27 mouse cellular contexts compared by ENCODE assay signal in genomic region chr6:97816806-97817205, GRCm38 (mm10). TPM values are rescaled to one million over a fixed set of nuclear protein-coding genes. Genes with fewer than 3 reads are reported as not detected.
A peak's percentile ranks its signal among the peaks of the same experiment; 100 is the strongest.
DNase-seq lines count a peak whose midpoint lies in the region; ATAC-seq and TF ChIP-seq lines count a peak whose summit lies in the region.
"Had no signal": no experiment of that assay in that cellular context is flagged by ENCODE, and none has a peak within 500 bp of the region (broad histone marks: within the 10 kb centered on the region; RNA-seq: fewer than 3 reads in every experiment).

No protein-coding gene starts in this region.

- TF ChIP-seq CTCF in heart, adult 2 months (IDR thresholded peaks at IDR 0.05): no peak

- no peak for TF ChIP-seq EP300 in heart, adult 2 months (IDR thresholded peaks at IDR 0.05; ENCODE audit: insufficient read depth, low read depth, low read length)

- H3K9me3 ChIP-seq in liver, embryonic 11.5 days (ENCODE audit: control insufficient read depth, low read length): no peaks in the 10 kb centered on the region
- H3K9me3 ChIP-seq: embryonic facial prominence, embryonic 10.5 days; embryonic facial prominence, embryonic 15.5 days; forebrain, embryonic 12.5 days; heart, embryonic 13.5 days; hindbrain, embryonic 10.5 days; hindbrain, embryonic 15.5 days; lung, embryonic 15.5 days; megakaryocyte, embryonic 14.5 days; midbrain, embryonic 13.5 days; neural tube, embryonic 13.5 days had no signal

- peaks cover 11% of the 10 kb centered on the region for H3K36me3 ChIP-seq in heart, adult 2 months (ENCODE audit: control insufficient read depth, insufficient read depth, low read length)
- no peaks in the 10 kb centered on the region for H3K36me3 ChIP-seq in liver, embryonic 11.5 days (ENCODE audit: control insufficient read depth, insufficient read depth, low read length)
- H3K36me3 ChIP-seq: embryonic facial prominence, embryonic 10.5 days; embryonic facial prominence, embryonic 15.5 days; forebrain, embryonic 12.5 days; G1E; heart, embryonic 13.5 days; hindbrain, embryonic 10.5 days; hindbrain, embryonic 15.5 days; lung, embryonic 15.5 days; midbrain, embryonic 13.5 days; neural tube, embryonic 13.5 days had no signal

- no peak overlapping the region for H3K9ac ChIP-seq in heart, adult 2 months (ENCODE audit: low read depth, low read length)
- H3K9ac ChIP-seq in liver, embryonic 11.5 days (ENCODE audit: low read depth, low read length): no peak overlapping the region
- H3K9ac ChIP-seq: embryonic facial prominence, embryonic 15.5 days; forebrain, embryonic 12.5 days; heart, embryonic 13.5 days; hindbrain, embryonic 15.5 days; lung, embryonic 15.5 days; midbrain, embryonic 13.5 days; neural tube, embryonic 13.5 days had no signal

- H3K79me2 ChIP-seq in heart, adult 2 months (replicated peaks; ENCODE audit: control insufficient read depth, insufficient read depth, low read length): no peaks in the 10 kb centered on the region

- H3K4me2 ChIP-seq in liver, embryonic 11.5 days: no peak overlapping the region
- H3K4me2 ChIP-seq: embryonic facial prominence, embryonic 15.5 days; forebrain, embryonic 12.5 days; heart, embryonic 13.5 days; hindbrain, embryonic 15.5 days; lung, embryonic 15.5 days; midbrain, embryonic 13.5 days; neural tube, embryonic 13.5 days had no signal

- no peak overlapping the region for H3K4me3 ChIP-seq in heart, adult 2 months
- no peak overlapping the region for H3K4me3 ChIP-seq in liver, embryonic 11.5 days (ENCODE audit: low read depth, low read length)
- H3K4me3 ChIP-seq: embryonic facial prominence, embryonic 10.5 days; embryonic facial prominence, embryonic 15.5 days; forebrain, embryonic 12.5 days; heart, embryonic 13.5 days; hindbrain, embryonic 10.5 days; hindbrain, embryonic 15.5 days; lung, embryonic 15.5 days; megakaryocyte, embryonic 14.5 days; midbrain, embryonic 13.5 days; neural tube, embryonic 13.5 days had no signal

- H3K27me3 ChIP-seq in heart, adult 2 months (ENCODE audit: control insufficient read depth, insufficient read depth, low read length): no peaks in the 10 kb centered on the region
- no peaks in the 10 kb centered on the region for H3K27me3 ChIP-seq in liver, embryonic 11.5 days (replicated peaks; ENCODE audit: control insufficient read depth, insufficient read depth, low read length)
- H3K27me3 ChIP-seq: embryonic facial prominence, embryonic 15.5 days; forebrain, embryonic 12.5 days; heart, embryonic 13.5 days; hindbrain, embryonic 15.5 days; lung, embryonic 15.5 days; megakaryocyte, embryonic 14.5 days; midbrain, embryonic 13.5 days; neural tube, embryonic 13.5 days had no signal

- ATAC-seq in liver, embryonic 11.5 days (replicated peaks; ENCODE audit: low FRiP score): no peak
- ATAC-seq: midbrain, embryonic 13.5 days had no signal

- 89% methylated on average over 1 of the region's 1 CpGs for WGBS in heart, adult 2 months
- WGBS in liver, embryonic 11.5 days: 65% methylated on average over 1 of the region's 1 CpGs

- intact Hi-C loops in heart, adult 2 months (cut with DNase I): no loop called here

- no peak overlapping the region for H3K27ac ChIP-seq in heart, adult 2 months
- H3K27ac ChIP-seq in liver, embryonic 11.5 days (ENCODE audit: low read depth, low read length): no peak overlapping the region
- H3K27ac ChIP-seq: embryonic facial prominence, embryonic 10.5 days; embryonic facial prominence, embryonic 15.5 days; forebrain, embryonic 12.5 days; heart, embryonic 13.5 days; hindbrain, embryonic 10.5 days; hindbrain, embryonic 15.5 days; lung, embryonic 15.5 days; midbrain, embryonic 13.5 days; neural tube, embryonic 13.5 days; stomach, postnatal 0 days had no signal

- peaks cover 2% of the 10 kb centered on the region; the same call in 1 of the 2 replicates for H3K4me1 ChIP-seq in heart, adult 2 months (ENCODE audit: control insufficient read depth, insufficient read depth, low read length)
- H3K4me1 ChIP-seq in liver, embryonic 11.5 days (replicated peaks; ENCODE audit: control insufficient read depth, insufficient read depth, low read length): no peaks in the 10 kb centered on the region
- H3K4me1 ChIP-seq: forebrain, embryonic 12.5 days; hindbrain, embryonic 10.5 days; hindbrain, embryonic 15.5 days; lung, embryonic 15.5 days; midbrain, embryonic 13.5 days; neural tube, embryonic 13.5 days had no signal

- no peak for TF ChIP-seq POLR2A in heart, adult 2 months (IDR thresholded peaks at IDR 0.05; ENCODE audit: insufficient read depth, low read depth, low read length)

- peak; percentile 72 for DNase-seq in heart, adult 11 months
- no peak for DNase-seq in heart, adult 2 months
- DNase-seq in NIH3T3 (ENCODE audit: low read depth): peak; percentile 25
- peak; percentile 25 for DNase-seq in kidney, adult 9 months
- peak; percentile 21 for DNase-seq in kidney, postnatal 14 days
- DNase-seq in liver, embryonic 11.5 days (ENCODE audit: low spot score): no peak
- DNase-seq in heart, postnatal 4 days: no peak
- DNase-seq: adrenal gland, postnatal 14 days; cerebellum, adult 2 months; cerebellum, postnatal 25 days; gastrocnemius, postnatal 36 days; heart, postnatal 10 days; right cerebral cortex, postnatal 4 days; thymus, adult 18-20 months; thymus, postnatal 25 days had no signal

RNA-seq across cellular contexts. Expression of gene Mitf, which starts 10.0 kb away (rescaled TPM):
- total RNA-seq in heart, adult 2 months (2021): 10 to 100 TPM; 50.6 to 68.3 TPM
- polyA plus RNA-seq in heart, adult 2 months (2012; rRNA removed): 23.4 and 36.3 TPM in 2 replicates
- 0.27 and 1.0 TPM in 2 replicates for polyA plus RNA-seq in liver, embryonic 11.5 days (2014; fragmentation: Nextera tagmentation; extraction: Ambion mirVana)
- total RNA-seq in heart, postnatal 4 days (2021): 10 to 100 TPM; 43.5 to 50.1 TPM
- polyA plus RNA-seq: G1E had no signal

Comparison
In these comparisons a context has a peak if more than half of its experiments do, and no peak if none do; other contexts are left out.
1. DNase-seq: peak in heart, adult 11 months (single experiment), NIH3T3 (single experiment), kidney, adult 9 months (single experiment) and kidney, postnatal 14 days (single experiment); none in heart, adult 2 months (0 of 2), liver, embryonic 11.5 days (single experiment) and heart, postnatal 4 days (single experiment).